Mouse (Mus musculus): ENCODE data around the gene Aff1. TPM values are rescaled to one million over a fixed set of nuclear protein-coding genes. Genes with fewer than 3 reads are reported as not detected.

The Aff1 gene
- total and polyA plus RNA-seq, 2 experiments from 2014 or later, result 2.6 to 4.0 TPM

DNA sequence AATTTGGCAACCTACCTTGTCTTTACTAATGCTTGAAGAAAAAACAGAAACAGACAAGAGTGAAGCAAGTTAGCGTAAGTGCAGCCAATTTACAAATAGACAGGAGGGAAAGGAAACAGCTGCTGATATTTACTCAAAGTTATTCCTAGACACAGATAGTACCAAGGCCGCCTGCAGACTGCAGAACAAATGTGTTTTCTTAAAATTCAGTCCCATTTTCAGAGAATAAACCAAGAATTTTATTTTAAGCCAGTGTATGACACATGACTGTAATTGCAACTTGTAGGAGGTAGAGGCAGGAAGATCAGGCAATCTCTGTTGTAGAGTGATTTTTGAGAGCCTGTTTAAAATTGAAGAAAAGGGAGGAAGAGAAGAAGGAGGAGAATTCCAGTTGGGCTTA, 19.7 kb downstream of the Aff1 start:
- no peak for TF ChIP-seq CTCF (IDR thresholded peaks at IDR 0.05; ENCODE audit: low read depth)
- ATAC-seq (no peak), DNase-seq (ENCODE audit: low spot score) (no peak)
- H3K9me3 ChIP-seq (ENCODE audit: low read length), result no peaks in the 10 kb centered on the region
- H3K27ac ChIP-seq, result no peak overlapping the region
- H3K9ac ChIP-seq (replicated peaks; ENCODE audit: low read length), result no peak overlapping the region
- no peaks in the 10 kb centered on the region for H3K4me1 ChIP-seq (ENCODE audit: insufficient read depth, low read length)
- no peak overlapping the region for H3K4me2 ChIP-seq (ENCODE audit: low read depth, low read length)
- H3K27me3 ChIP-seq (ENCODE audit: insufficient read depth, low read length), result no peaks in the 10 kb centered on the region
- WGBS, result 81% methylated on average over 2 of the region's 2 CpGs
- H3K4me3 ChIP-seq (ENCODE audit: low read length), result no peak overlapping the region
- no peaks in the 10 kb centered on the region for H3K36me3 ChIP-seq (ENCODE audit: insufficient read depth, low read length)

DNA sequence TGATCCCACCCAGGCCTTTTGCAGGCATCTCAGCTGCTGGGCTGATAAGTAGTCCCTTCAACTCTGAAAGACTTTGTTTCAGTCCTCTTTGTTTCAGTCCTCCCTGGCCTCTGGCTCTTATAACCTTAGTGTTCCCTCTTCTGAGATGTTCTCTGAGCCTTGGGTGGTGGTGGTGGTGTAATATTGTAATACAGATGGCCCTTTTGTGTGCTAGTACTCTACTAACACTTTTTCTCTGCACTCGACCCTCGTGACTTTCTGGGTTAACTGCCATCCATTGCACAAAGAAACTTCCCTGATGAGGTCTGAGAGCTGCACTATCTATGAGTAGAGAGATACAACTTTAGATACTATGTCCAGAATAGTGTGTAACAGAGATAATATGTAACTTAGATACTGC, 21.2 kb downstream of the Aff1 start:
- Histone ChIP-seq H3K4me1 (ENCODE audit: insufficient read depth, low read length) (no peaks in the 10 kb centered on the region), H3K4me3 (ENCODE audit: low read length) (no peak overlapping the region), H3K9me3 (ENCODE audit: low read length) (no peaks in the 10 kb centered on the region), H3K36me3 (ENCODE audit: insufficient read depth, low read length) (no peaks in the 10 kb centered on the region), H3K27me3 (ENCODE audit: insufficient read depth, low read length) (no peaks in the 10 kb centered on the region), H3K9ac (replicated peaks; ENCODE audit: low read length) (no peak overlapping the region), H3K27ac (no peak overlapping the region), H3K4me2 (ENCODE audit: low read depth, low read length) (no peak overlapping the region)
- no peak for TF ChIP-seq CTCF (IDR thresholded peaks at IDR 0.05; ENCODE audit: low read depth)
- WGBS, result 70% methylated on average over 2 of the region's 2 CpGs
- DNase-seq (ENCODE audit: low spot score) (no peak), ATAC-seq (no peak)

DNA sequence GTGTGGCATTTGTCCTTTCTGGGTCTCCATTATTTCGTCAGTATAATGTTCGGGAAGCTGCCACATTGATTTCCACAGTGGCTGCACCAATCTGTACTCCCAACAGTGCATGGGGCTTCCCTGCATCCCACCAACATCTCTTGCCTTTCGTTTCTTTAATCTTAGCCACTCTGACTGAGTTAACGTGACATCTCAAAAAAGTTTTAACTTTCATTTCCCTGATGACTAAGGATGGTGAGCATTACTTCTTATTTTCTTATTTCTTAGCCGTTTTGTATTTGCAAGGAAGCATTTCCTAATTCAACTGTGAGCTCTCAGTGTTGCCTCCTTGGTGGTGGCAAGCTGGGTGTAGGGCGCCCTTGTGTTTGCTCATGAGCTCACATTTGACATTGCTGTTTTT, 22.8 kb downstream of the Aff1 start:
- no peaks in the 10 kb centered on the region for H3K36me3 ChIP-seq (ENCODE audit: insufficient read depth, low read length)
- no peak for DNase-seq (ENCODE audit: low spot score)
- TF ChIP-seq CTCF (IDR thresholded peaks at IDR 0.05; ENCODE audit: low read depth), result no peak
- no peak overlapping the region for H3K27ac ChIP-seq
- no peaks in the 10 kb centered on the region for H3K27me3 ChIP-seq (ENCODE audit: insufficient read depth, low read length)
- no peak overlapping the region for H3K4me2 ChIP-seq (ENCODE audit: low read depth, low read length)
- ATAC-seq, result no peak
- no peak overlapping the region for H3K9ac ChIP-seq (replicated peaks; ENCODE audit: low read length)
- WGBS, result 86% methylated on average over 6 of the region's 6 CpGs
- H3K9me3 ChIP-seq (ENCODE audit: low read length), result no peaks in the 10 kb centered on the region
- no peaks in the 10 kb centered on the region for H3K4me1 ChIP-seq (ENCODE audit: insufficient read depth, low read length)
- H3K4me3 ChIP-seq (ENCODE audit: low read length), result no peak overlapping the region

DNA sequence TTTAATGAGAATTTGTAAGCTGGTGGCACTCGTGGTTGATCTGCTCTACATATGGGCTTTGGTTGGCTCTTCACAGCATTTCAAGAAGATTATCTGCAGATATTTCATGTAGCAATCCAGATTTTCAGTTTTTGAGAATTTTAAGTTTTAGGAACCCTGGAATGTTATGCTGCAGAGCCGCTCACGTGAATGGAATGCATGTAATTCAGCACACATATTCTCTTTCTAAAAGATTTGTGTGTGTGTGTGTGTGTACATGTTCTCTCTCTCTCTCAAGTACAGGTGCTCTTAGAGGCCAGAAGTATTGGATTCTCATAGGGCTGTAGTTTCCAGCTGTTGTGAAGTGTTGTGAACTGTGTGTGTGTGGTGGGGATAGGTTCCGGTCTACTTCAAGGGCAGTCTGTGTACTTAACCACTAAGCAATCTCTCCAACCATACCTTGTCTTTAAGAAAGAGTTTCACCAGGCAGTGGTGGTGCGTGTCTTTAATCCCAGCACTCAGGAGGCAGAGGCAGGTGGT, 24.7 kb downstream of the Aff1 start:
- H3K27me3 ChIP-seq (ENCODE audit: insufficient read depth, low read length), result no peaks in the 10 kb centered on the region
- H3K9me3 ChIP-seq (ENCODE audit: low read length), result no peaks in the 10 kb centered on the region
- no peak overlapping the region for H3K9ac ChIP-seq (replicated peaks; ENCODE audit: low read length)
- DNase-seq (ENCODE audit: low spot score), result no peak
- no peak for TF ChIP-seq CTCF (IDR thresholded peaks at IDR 0.05; ENCODE audit: low read depth)
- no peak for ATAC-seq
- H3K4me2 ChIP-seq (ENCODE audit: low read depth, low read length), result no peak overlapping the region
- H3K4me1 ChIP-seq (ENCODE audit: insufficient read depth, low read length), result no peaks in the 10 kb centered on the region
- H3K4me3 ChIP-seq (ENCODE audit: low read length), result no peak overlapping the region
- no peaks in the 10 kb centered on the region for H3K36me3 ChIP-seq (ENCODE audit: insufficient read depth, low read length)
- no peak overlapping the region for H3K27ac ChIP-seq
- 85% methylated on average over 5 of the region's 5 CpGs for WGBS

DNA sequence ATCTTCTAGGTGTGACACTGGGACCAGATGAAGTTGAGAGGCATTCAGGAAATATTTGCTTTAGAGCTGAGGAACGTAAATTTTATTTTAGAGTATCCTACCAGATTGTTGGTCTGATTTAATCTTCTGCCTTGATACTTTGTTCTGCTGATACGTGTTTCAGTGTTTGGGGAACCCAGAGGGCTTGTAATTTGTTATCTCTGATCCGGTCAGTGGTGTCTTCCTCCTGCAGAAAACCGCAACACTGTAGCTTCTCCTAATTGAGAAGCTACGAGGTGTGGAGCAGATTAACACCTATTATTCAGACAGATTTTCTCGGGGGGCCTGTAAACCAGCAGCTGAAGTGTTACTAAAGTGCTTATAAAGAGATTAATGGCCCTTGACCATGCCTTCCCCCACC, 27.0 kb downstream of the Aff1 start:
- 42% methylated on average over 6 of the region's 6 CpGs for WGBS
- no peak overlapping the region for H3K27ac ChIP-seq
- no peaks in the 10 kb centered on the region for H3K36me3 ChIP-seq (ENCODE audit: insufficient read depth, low read length)
- ATAC-seq (no peak), DNase-seq (ENCODE audit: low spot score) (no peak)
- no peaks in the 10 kb centered on the region for H3K4me1 ChIP-seq (ENCODE audit: insufficient read depth, low read length)
- no peak overlapping the region for H3K4me3 ChIP-seq (ENCODE audit: low read length)
- no peak for TF ChIP-seq CTCF (IDR thresholded peaks at IDR 0.05; ENCODE audit: low read depth)
- H3K9ac ChIP-seq (replicated peaks; ENCODE audit: low read length), result no peak overlapping the region
- no peak overlapping the region for H3K4me2 ChIP-seq (ENCODE audit: low read depth, low read length)
- H3K27me3 ChIP-seq (ENCODE audit: insufficient read depth, low read length), result no peaks in the 10 kb centered on the region
- H3K9me3 ChIP-seq (ENCODE audit: low read length), result no peaks in the 10 kb centered on the region

DNA sequence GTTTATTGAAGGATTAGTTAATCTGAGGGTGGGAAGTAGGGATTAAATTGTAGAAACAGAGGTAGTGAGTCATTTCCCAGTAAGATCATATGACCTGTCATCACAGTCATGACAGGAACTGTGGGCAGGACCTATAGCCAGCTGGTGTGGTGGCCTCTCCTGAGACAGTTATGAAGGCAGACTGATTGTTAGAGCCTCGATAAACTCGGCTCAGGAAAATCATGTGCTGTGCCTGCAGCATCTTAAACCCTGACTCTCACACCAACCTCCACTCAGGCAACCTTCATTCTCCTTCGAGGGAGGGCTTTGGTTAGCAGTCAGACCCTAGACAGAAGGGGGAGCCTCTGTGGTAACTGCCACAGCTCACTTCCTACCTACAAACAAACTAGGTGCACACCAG, 27.7 kb downstream of the Aff1 start:
- WGBS, result 66% methylated on average over 3 of the region's 3 CpGs
- ATAC-seq, result no peak
- H3K9me3 ChIP-seq (ENCODE audit: low read length), result no peaks in the 10 kb centered on the region
- H3K4me2 ChIP-seq (ENCODE audit: low read depth, low read length), result no peak overlapping the region
- TF ChIP-seq CTCF (IDR thresholded peaks at IDR 0.05; ENCODE audit: low read depth), result no peak
- no peak overlapping the region for H3K9ac ChIP-seq (replicated peaks; ENCODE audit: low read length)
- no peak overlapping the region for H3K27ac ChIP-seq
- H3K36me3 ChIP-seq (ENCODE audit: insufficient read depth, low read length), result no peaks in the 10 kb centered on the region
- DNase-seq (ENCODE audit: low spot score), result no peak
- H3K4me3 ChIP-seq (ENCODE audit: low read length), result no peak overlapping the region
- H3K27me3 ChIP-seq (ENCODE audit: insufficient read depth, low read length), result 0 out of 2 replicates have a peak, but pooled peaks cover 4% of the 10 kb centered on the region
- no peaks in the 10 kb centered on the region for H3K4me1 ChIP-seq (ENCODE audit: insufficient read depth, low read length)

DNA sequence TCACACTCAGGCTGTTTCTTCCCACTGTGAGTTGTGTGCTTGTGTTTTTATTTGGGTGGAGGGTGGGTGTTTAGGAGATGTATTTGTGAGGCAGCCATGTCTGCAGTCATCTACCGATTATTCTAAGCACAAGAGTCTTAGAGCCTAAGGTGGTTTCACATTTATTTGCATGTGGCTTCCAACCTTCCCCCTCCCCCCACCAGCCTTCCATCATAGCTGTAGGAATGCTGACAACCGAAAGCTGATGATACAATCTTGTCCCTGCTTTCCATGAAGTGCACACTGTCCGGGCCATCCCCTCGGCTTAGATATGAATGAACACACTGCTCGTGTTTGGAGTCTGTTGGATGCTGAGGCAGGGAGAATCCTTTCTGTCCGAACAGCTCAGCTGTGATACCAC, 28.8 kb downstream of the Aff1 start:
- no peaks in the 10 kb centered on the region for H3K4me1 ChIP-seq (ENCODE audit: insufficient read depth, low read length)
- WGBS, result 80% methylated on average over 6 of the region's 6 CpGs
- no peak overlapping the region for H3K4me2 ChIP-seq (ENCODE audit: low read depth, low read length)
- ATAC-seq (no peak), DNase-seq (ENCODE audit: low spot score) (no peak)
- H3K9me3 ChIP-seq (ENCODE audit: low read length), result no peaks in the 10 kb centered on the region
- H3K27ac ChIP-seq, result no peak overlapping the region
- 0 out of 2 replicates have a peak, but pooled peaks cover 4% of the 10 kb centered on the region for H3K27me3 ChIP-seq (ENCODE audit: insufficient read depth, low read length)
- no peak overlapping the region for H3K4me3 ChIP-seq (ENCODE audit: low read length)
- no peaks in the 10 kb centered on the region for H3K36me3 ChIP-seq (ENCODE audit: insufficient read depth, low read length)
- no peak overlapping the region for H3K9ac ChIP-seq (replicated peaks; ENCODE audit: low read length)
- no peak for TF ChIP-seq CTCF (IDR thresholded peaks at IDR 0.05; ENCODE audit: low read depth)
